Mouse (Mus musculus): Measurements from ENCODE around the gene Ccdc24. TPM values are rescaled to one million over a fixed set of nuclear protein-coding genes. Genes with fewer than 3 reads are reported as not detected.

Ccdc24 gene
- total RNA-seq (2021), result 1 to 10 TPM in 1 of 2 experiments, under 1 TPM in 1; 0.91 to 1.1 TPM

GRCm38 (mm10) chr4:117872471-117872886 lies at the start of gene Ccdc24:
Gene Ccdc24 (minus strand): TSS chr4:117872557.
- no peak for DNase-seq (ENCODE audit: extremely low spot score in 1 of 2, low spot score in 1 of 2)

- no peak for DNase-seq (ENCODE audit: extremely low spot score in 1 of 2, low spot score in 1 of 2)
Observed at GRCm38 (mm10) chr4:117921358-117921757, 49.0 kb upstream of the Ccdc24 start.

- DNase-seq (ENCODE audit: extremely low spot score in 1 of 2, low spot score in 1 of 2), result no peak
Observed at GRCm38 (mm10) chr4:117918762-117919161, 46.4 kb upstream of the Ccdc24 start.

- no peak for DNase-seq (ENCODE audit: extremely low spot score in 1 of 2, low spot score in 1 of 2)
Observed at GRCm38 (mm10) chr4:117918261-117918660, 45.9 kb upstream of the Ccdc24 start.

GRCm38 (mm10) chr4:117917847-117918246 lies 45.5 kb upstream of the Ccdc24 start:
- no peak for DNase-seq (ENCODE audit: extremely low spot score in 1 of 2, low spot score in 1 of 2)

GRCm38 (mm10) chr4:117917402-117917801 lies 45.0 kb upstream of the Ccdc24 start:
- no peak for DNase-seq (ENCODE audit: extremely low spot score in 1 of 2, low spot score in 1 of 2)

- no peak for DNase-seq (ENCODE audit: extremely low spot score in 1 of 2, low spot score in 1 of 2)
Observed at GRCm38 (mm10) chr4:117916386-117916785, 44.0 kb upstream of the Ccdc24 start.

- DNase-seq (ENCODE audit: extremely low spot score in 1 of 2, low spot score in 1 of 2), result no peak
Observed at GRCm38 (mm10) chr4:117915489-117916105, 43.2 kb upstream of the Ccdc24 start.

GRCm38 (mm10) chr4:117914591-117915442 lies 42.5 kb upstream of the Ccdc24 start, which contains the start of gene Ipo13:
Gene Ipo13 (minus strand): TSS chr4:117914999.
- DNase-seq (ENCODE audit: extremely low spot score in 1 of 2, low spot score in 1 of 2), result peak; percentile 84 to 99

- no peak for DNase-seq (ENCODE audit: extremely low spot score in 1 of 2, low spot score in 1 of 2)
Observed at GRCm38 (mm10) chr4:117914031-117914430, 41.7 kb upstream of the Ccdc24 start.

GRCm38 (mm10) chr4:117913421-117913820 lies 41.1 kb upstream of the Ccdc24 start:
- no peak for DNase-seq (ENCODE audit: extremely low spot score in 1 of 2, low spot score in 1 of 2)

GRCm38 (mm10) chr4:117912685-117913273 lies 40.4 kb upstream of the Ccdc24 start:
- no peak for DNase-seq (ENCODE audit: extremely low spot score in 1 of 2, low spot score in 1 of 2)

- no peak for DNase-seq (ENCODE audit: extremely low spot score in 1 of 2, low spot score in 1 of 2)
Observed at GRCm38 (mm10) chr4:117912131-117912561, 39.8 kb upstream of the Ccdc24 start.

- DNase-seq (ENCODE audit: extremely low spot score in 1 of 2, low spot score in 1 of 2), result no peak
Observed at GRCm38 (mm10) chr4:117908834-117909453, 36.6 kb upstream of the Ccdc24 start.

GRCm38 (mm10) chr4:117906196-117906595 lies 33.8 kb upstream of the Ccdc24 start:
- no peak for DNase-seq (ENCODE audit: extremely low spot score in 1 of 2, low spot score in 1 of 2)

GRCm38 (mm10) chr4:117904761-117905160 lies 32.4 kb upstream of the Ccdc24 start:
- DNase-seq (ENCODE audit: extremely low spot score in 1 of 2, low spot score in 1 of 2), result no peak

- DNase-seq (ENCODE audit: extremely low spot score in 1 of 2, low spot score in 1 of 2), result no peak
Observed at GRCm38 (mm10) chr4:117904094-117904493, 31.7 kb upstream of the Ccdc24 start.

- DNase-seq (ENCODE audit: extremely low spot score in 1 of 2, low spot score in 1 of 2), result no peak
Observed at GRCm38 (mm10) chr4:117898111-117898510, 25.8 kb upstream of the Ccdc24 start.

GRCm38 (mm10) chr4:117896031-117896430 lies 23.7 kb upstream of the Ccdc24 start:
- no peak for DNase-seq (ENCODE audit: extremely low spot score in 1 of 2, low spot score in 1 of 2)

GRCm38 (mm10) chr4:117895339-117895738 lies 23.0 kb upstream of the Ccdc24 start:
- DNase-seq (ENCODE audit: extremely low spot score in 1 of 2, low spot score in 1 of 2), result no peak

GRCm38 (mm10) chr4:117894601-117895000 lies 22.2 kb upstream of the Ccdc24 start:
- no peak for DNase-seq (ENCODE audit: extremely low spot score in 1 of 2, low spot score in 1 of 2)
